Mouse (Mus musculus): ENCODE results near the gene Fcgr4. TPM values are rescaled to one million over a fixed set of nuclear protein-coding genes. Genes with fewer than 3 reads are reported as not detected.
A peak's percentile ranks its signal among the peaks of the same experiment; 100 is the strongest.

Gene Fcgr4
- polyA plus RNA-seq, 1 experiment from 2014 or later, result 1.5 TPM

- no peak for ATAC-seq (replicated peaks; ENCODE audit: low FRiP score)
- no peaks in the 10 kb centered on the region for H3K9me3 ChIP-seq (ENCODE audit: control insufficient read depth, low read length)
Observed at GRCm38 (mm10) chr1:170997756-170998655, 20.7 kb upstream of the Fcgr4 start.

DNA sequence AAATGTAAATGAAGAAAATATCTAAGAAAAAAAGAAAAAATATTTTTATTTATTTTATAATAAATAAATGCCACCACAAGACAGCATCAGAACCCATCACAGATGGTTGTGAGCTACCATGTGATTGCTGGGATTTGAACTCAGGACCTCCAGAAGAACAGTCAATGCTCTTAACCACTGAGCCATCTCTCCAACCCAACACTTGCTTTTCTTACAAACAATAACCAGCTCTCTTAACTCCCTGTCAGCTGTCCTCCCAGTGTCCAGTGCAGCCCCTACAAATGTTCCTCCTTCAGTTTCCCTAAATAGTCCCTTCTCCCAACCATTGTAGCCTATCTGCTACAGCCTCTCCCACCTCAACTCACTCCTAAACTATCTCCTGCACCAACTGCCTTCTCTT lies 18.9 kb upstream of the Fcgr4 start:
- Histone ChIP-seq H3K27ac (ENCODE audit: low read depth, low read length) (no peak overlapping the region), H3K4me2 (no peak overlapping the region), H3K36me3 (ENCODE audit: control insufficient read depth, insufficient read depth, low read length) (no peaks in the 10 kb centered on the region), H3K4me3 (ENCODE audit: low read depth, low read length) (no peak overlapping the region), H3K27me3 (replicated peaks; ENCODE audit: control insufficient read depth, insufficient read depth, low read length) (no peaks in the 10 kb centered on the region; the same call in 1 of the 2 replicates), H3K4me1 (replicated peaks; ENCODE audit: control insufficient read depth, insufficient read depth, low read length) (0 out of 2 replicates have a peak, but pooled peaks cover 2% of the 10 kb centered on the region), H3K9me3 (ENCODE audit: control insufficient read depth, low read length) (no peaks in the 10 kb centered on the region), H3K9ac (ENCODE audit: low read depth, low read length) (no peak overlapping the region)
- DNase-seq (ENCODE audit: low spot score) (no peak), ATAC-seq (replicated peaks; ENCODE audit: low FRiP score) (no peak)

More at GRCm38 (mm10) chr1:170997756-170998655, 20.7 kb upstream of the Fcgr4 start:
- Histone ChIP-seq H3K4me3 (ENCODE audit: low read depth, low read length) (peak overlapping the region; percentile 26; the same call in 1 of the 2 replicates), H3K36me3 (ENCODE audit: control insufficient read depth, insufficient read depth, low read length) (no peaks in the 10 kb centered on the region), H3K9ac (ENCODE audit: low read depth, low read length) (no peak overlapping the region), H3K27me3 (replicated peaks; ENCODE audit: control insufficient read depth, insufficient read depth, low read length) (no peaks in the 10 kb centered on the region; the same call in 1 of the 2 replicates), H3K4me1 (replicated peaks; ENCODE audit: control insufficient read depth, insufficient read depth, low read length) (0 out of 2 replicates have a peak, but pooled peaks cover 2% of the 10 kb centered on the region), H3K4me2 (peak overlapping the region; percentile 57), H3K27ac (ENCODE audit: low read depth, low read length) (no peak overlapping the region)
- WGBS, result 38% methylated on average over 21 of the region's 21 CpGs
- no peak for DNase-seq (ENCODE audit: low spot score)

DNA sequence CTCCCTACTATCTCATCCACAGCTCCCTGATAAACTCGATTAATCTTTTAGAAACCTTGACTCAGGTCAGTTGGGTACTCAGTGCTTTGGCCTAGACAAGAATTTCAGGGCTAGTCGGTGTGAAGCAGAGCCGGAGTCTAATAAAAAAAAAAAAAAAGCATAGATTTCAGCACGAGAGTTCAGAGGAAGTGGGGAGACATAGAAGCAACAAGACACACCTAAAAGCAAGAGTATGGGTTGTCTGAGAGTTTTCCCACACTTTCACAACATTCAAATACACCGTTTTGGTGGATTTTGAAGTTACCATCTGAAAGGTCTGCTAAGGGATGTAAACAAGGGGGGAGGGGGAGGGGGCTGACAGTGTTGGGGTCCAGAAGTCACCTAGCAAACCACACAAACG lies 13.6 kb upstream of the Fcgr4 start:
- Histone ChIP-seq H3K27ac (ENCODE audit: low read depth, low read length) (no peak overlapping the region), H3K4me3 (ENCODE audit: low read depth, low read length) (no peak overlapping the region), H3K9me3 (ENCODE audit: control insufficient read depth, low read length) (peaks cover 1% of the 10 kb centered on the region; the same call in 1 of the 2 replicates), H3K36me3 (ENCODE audit: control insufficient read depth, insufficient read depth, low read length) (no peaks in the 10 kb centered on the region), H3K9ac (ENCODE audit: low read depth, low read length) (no peak overlapping the region), H3K4me1 (replicated peaks; ENCODE audit: control insufficient read depth, insufficient read depth, low read length) (no peaks in the 10 kb centered on the region), H3K4me2 (no peak overlapping the region), H3K27me3 (replicated peaks; ENCODE audit: control insufficient read depth, insufficient read depth, low read length) (no peaks in the 10 kb centered on the region)
- DNase-seq (ENCODE audit: low spot score), result no peak
- WGBS, result 65% methylated on average over 6 of the region's 6 CpGs
- ATAC-seq (replicated peaks; ENCODE audit: low FRiP score), result no peak

- no peak for DNase-seq (ENCODE audit: low spot score)
- Histone ChIP-seq H3K27ac (ENCODE audit: low read depth, low read length) (no peak overlapping the region), H3K27me3 (replicated peaks; ENCODE audit: control insufficient read depth, insufficient read depth, low read length) (no peaks in the 10 kb centered on the region), H3K4me1 (replicated peaks; ENCODE audit: control insufficient read depth, insufficient read depth, low read length) (no peaks in the 10 kb centered on the region), H3K4me3 (ENCODE audit: low read depth, low read length) (no peak overlapping the region), H3K36me3 (ENCODE audit: control insufficient read depth, insufficient read depth, low read length) (no peaks in the 10 kb centered on the region), H3K9me3 (ENCODE audit: control insufficient read depth, low read length) (peaks cover 2% of the 10 kb centered on the region; the same call in 1 of the 2 replicates), H3K4me2 (no peak overlapping the region), H3K9ac (ENCODE audit: low read depth, low read length) (no peak overlapping the region)
- ATAC-seq (replicated peaks; ENCODE audit: low FRiP score), result no peak
Observed at GRCm38 (mm10) chr1:171005586-171005985, 13.1 kb upstream of the Fcgr4 start.

GRCm38 (mm10) chr1:171006335-171006734 lies 12.4 kb upstream of the Fcgr4 start:
- Histone ChIP-seq H3K36me3 (ENCODE audit: control insufficient read depth, insufficient read depth, low read length) (no peaks in the 10 kb centered on the region), H3K4me2 (no peak overlapping the region), H3K4me3 (ENCODE audit: low read depth, low read length) (no peak overlapping the region), H3K27me3 (replicated peaks; ENCODE audit: control insufficient read depth, insufficient read depth, low read length) (no peaks in the 10 kb centered on the region), H3K9me3 (ENCODE audit: control insufficient read depth, low read length) (peaks cover 2% of the 10 kb centered on the region; the same call in 1 of the 2 replicates), H3K9ac (ENCODE audit: low read depth, low read length) (no peak overlapping the region), H3K4me1 (replicated peaks; ENCODE audit: control insufficient read depth, insufficient read depth, low read length) (no peaks in the 10 kb centered on the region), H3K27ac (ENCODE audit: low read depth, low read length) (no peak overlapping the region)
- ATAC-seq (replicated peaks; ENCODE audit: low FRiP score), result no peak
- DNase-seq (ENCODE audit: low spot score), result no peak
- 73% methylated on average over 4 of the region's 4 CpGs for WGBS

GRCm38 (mm10) chr1:171006905-171007304 lies 11.8 kb upstream of the Fcgr4 start:
- H3K36me3 ChIP-seq (ENCODE audit: control insufficient read depth, insufficient read depth, low read length), result no peaks in the 10 kb centered on the region
- peaks cover 2% of the 10 kb centered on the region; the same call in 1 of the 2 replicates for H3K9me3 ChIP-seq (ENCODE audit: control insufficient read depth, low read length)
- H3K27ac ChIP-seq (ENCODE audit: low read depth, low read length), result no peak overlapping the region
- H3K9ac ChIP-seq (ENCODE audit: low read depth, low read length), result no peak overlapping the region
- no peak overlapping the region for H3K4me2 ChIP-seq
- no peak overlapping the region for H3K4me3 ChIP-seq (ENCODE audit: low read depth, low read length)
- DNase-seq (ENCODE audit: low spot score), result no peak
- H3K4me1 ChIP-seq (replicated peaks; ENCODE audit: control insufficient read depth, insufficient read depth, low read length), result no peaks in the 10 kb centered on the region
- ATAC-seq (replicated peaks; ENCODE audit: low FRiP score), result no peak
- 84% methylated on average over 2 of the region's 2 CpGs for WGBS
- no peaks in the 10 kb centered on the region for H3K27me3 ChIP-seq (replicated peaks; ENCODE audit: control insufficient read depth, insufficient read depth, low read length)

GRCm38 (mm10) chr1:171011733-171012132 lies 7.0 kb upstream of the Fcgr4 start:
- H3K36me3 ChIP-seq (ENCODE audit: control insufficient read depth, insufficient read depth, low read length), result no peaks in the 10 kb centered on the region
- no peaks in the 10 kb centered on the region for H3K27me3 ChIP-seq (replicated peaks; ENCODE audit: control insufficient read depth, insufficient read depth, low read length)
- ATAC-seq (replicated peaks; ENCODE audit: low FRiP score) (no peak), DNase-seq (ENCODE audit: low spot score) (no peak)
- WGBS, result 77% methylated on average over 4 of the region's 4 CpGs
- H3K4me1 ChIP-seq (replicated peaks; ENCODE audit: control insufficient read depth, insufficient read depth, low read length), result no peaks in the 10 kb centered on the region
- H3K4me3 ChIP-seq (ENCODE audit: low read depth, low read length), result no peak overlapping the region
- no peak overlapping the region for H3K9ac ChIP-seq (ENCODE audit: low read depth, low read length)
- H3K9me3 ChIP-seq (ENCODE audit: control insufficient read depth, low read length), result peaks cover 2% of the 10 kb centered on the region; the same call in 1 of the 2 replicates
- H3K4me2 ChIP-seq, result no peak overlapping the region
- no peak overlapping the region for H3K27ac ChIP-seq (ENCODE audit: low read depth, low read length)

DNA sequence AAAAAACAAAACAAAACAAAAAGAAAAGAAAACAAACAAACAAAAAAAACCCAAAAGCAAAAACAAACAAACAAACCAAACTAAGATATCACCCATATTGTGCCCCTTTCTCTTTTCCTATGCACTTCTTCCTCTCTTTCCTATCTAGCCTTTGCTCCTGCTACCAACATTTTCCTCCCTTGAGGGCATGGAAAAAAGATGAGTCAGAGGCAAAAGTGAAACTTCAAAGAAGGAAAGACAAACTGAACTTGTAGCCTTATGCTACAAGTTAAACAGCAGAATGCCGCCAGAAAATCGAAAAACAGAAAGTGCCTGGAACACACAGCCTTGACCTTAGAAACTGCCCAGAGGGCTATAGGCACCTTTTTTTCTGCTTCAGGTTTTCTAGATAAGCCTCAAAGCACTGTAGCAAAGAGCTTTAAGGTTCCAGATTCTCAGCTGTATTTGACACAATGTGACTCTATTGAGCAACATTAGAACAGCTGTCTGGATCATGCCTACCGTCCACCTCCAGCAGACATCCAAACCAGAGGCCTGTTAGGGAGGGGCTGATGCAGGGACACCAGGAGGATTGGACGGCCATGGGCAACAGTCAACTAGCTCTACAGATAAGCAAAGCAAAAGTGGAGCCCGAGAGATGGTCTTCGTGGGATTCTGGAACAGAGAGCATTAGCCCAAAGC lies 1.9 kb upstream of the Fcgr4 start:
- no peak for ATAC-seq (replicated peaks; ENCODE audit: low FRiP score)
- Histone ChIP-seq H3K4me2 (no peak overlapping the region), H3K9me3 (ENCODE audit: control insufficient read depth, low read length) (no peaks in the 10 kb centered on the region), H3K27me3 (replicated peaks; ENCODE audit: control insufficient read depth, insufficient read depth, low read length) (no peaks in the 10 kb centered on the region), H3K4me3 (ENCODE audit: low read depth, low read length) (no peak overlapping the region), H3K27ac (ENCODE audit: low read depth, low read length) (no peak overlapping the region), H3K36me3 (ENCODE audit: control insufficient read depth, insufficient read depth, low read length) (no peaks in the 10 kb centered on the region), H3K4me1 (replicated peaks; ENCODE audit: control insufficient read depth, insufficient read depth, low read length) (no peaks in the 10 kb centered on the region; the same call in 1 of the 2 replicates), H3K9ac (ENCODE audit: low read depth, low read length) (no peak overlapping the region)
- 55% methylated on average over 6 of the region's 6 CpGs for WGBS
- no peak for DNase-seq (ENCODE audit: low spot score)

All from liver, embryonic 11.5 days (tissue).